Mouse (Mus musculus) cerebellum, postnatal 36 days (tissue): ENCODE results near the gene Adgrg1.

Experiments
- DNase-seq, 2 experiments: peaks; one replicate each; pipeline ENCODE4 v3.0.0; 2021 to 2022; ENCODE audit warnings: mixed read lengths in 2 of 2

Gene Adgrg1

DNA sequence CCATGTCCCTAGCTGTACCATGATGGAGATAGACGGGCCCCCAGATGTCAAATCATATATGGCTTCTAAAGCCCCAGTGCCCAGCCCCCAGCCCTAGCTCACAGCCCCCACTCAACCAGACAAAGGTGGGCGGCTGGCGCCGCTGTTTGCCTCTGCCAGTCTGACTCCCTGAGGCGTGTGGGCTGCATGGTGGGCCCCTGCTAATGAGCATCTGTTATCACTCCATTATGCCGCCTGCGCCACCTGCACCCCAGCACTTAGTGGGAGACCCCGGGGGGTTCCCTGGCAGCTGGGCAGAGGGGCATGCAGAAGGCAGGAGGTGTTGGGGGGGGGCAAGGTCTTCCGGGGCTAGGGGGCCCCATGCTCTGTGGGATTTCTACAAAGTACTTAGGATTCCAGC lies 3.6 kb downstream of the Adgrg1 start:
- no peak for DNase-seq

DNA sequence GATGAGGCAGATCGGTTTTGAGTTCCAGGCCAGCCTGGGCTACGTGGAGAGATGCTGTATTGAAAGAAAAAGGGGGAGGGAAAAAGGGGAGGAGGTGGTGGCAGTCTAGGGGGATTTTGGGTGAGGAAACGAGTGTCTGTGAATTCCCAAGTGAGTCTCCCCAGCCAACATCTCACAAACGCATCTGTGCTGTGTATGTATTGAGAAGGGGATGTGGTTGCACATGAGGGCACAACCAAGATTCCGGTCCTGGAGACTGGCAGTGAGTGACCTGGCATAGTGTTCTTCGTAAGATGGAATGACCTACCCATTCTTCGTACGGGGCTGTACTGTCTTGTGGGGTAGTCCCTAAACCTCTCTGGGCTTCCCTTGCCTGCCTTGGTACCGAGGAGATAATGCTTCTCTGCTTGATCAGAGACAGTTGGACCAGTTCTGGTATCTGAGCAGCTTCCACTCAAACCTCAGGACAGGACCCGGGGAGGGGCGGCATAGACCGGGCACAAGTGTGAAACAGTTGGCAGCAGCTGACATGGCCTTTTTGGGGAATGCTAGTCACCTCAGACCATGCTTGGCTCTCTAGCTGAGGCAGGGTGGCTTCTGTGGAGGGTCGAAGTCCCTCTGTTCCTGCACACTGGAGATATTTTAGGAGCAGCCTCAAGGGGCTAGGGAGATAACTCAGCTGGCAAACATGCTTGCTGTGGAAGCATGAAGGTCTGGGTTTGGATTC lies 4.2 kb downstream of the Adgrg1 start:
- no peak for DNase-seq

DNA sequence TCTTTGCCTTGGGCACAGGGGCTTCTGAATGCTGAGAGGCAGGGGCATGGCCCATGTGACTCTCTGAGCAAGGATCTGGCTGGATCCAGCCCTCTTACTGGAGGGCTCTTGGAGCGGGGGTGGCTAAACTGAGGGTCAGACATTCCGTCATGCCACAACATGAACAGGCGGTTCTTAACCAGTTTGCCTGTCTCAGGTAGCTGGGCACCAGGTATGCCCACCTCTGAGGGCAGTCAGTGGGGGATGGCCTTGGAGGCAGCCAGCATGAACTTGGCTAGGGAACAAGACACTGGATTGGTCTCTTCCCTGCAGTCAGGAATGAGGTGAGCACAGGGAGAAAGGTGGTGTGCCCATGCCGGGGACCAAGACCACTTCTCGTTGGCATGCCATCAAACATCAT lies 5.6 kb downstream of the Adgrg1 start:
- DNase-seq: no peak

- no peak for DNase-seq
These were observed 6.4 kb downstream of the Adgrg1 start for GRCm38 (mm10) chr8:94980976-94981375.

GRCm38 (mm10) chr8:94981848-94982247 lies 7.3 kb downstream of the Adgrg1 start:
- peak in 1 of 2 experiments; percentile 32 for DNase-seq

DNA sequence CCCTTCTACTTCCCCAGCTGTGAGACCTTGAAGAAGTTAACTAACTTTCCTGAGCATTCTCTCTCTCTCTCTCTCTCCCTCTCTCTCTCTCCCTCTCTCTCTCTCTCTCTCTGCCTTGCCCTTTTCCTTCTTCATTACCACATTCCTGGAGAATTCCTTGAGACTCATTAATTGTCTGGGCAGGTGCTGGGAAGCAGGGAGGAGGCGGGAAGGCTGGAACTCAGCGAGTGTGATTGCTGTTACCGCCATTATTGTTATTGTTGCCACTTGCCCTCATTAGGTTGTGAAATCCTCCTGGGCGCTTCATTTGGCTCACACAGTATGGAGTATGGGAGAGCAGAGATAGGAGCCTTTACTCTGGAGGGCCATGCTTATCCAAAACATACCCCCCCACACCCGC lies 8.6 kb downstream of the Adgrg1 start:
- no peak for DNase-seq

GRCm38 (mm10) chr8:94983881-94984516 lies 9.4 kb downstream of the Adgrg1 start:
- DNase-seq: peak in 1 of 2 experiments; percentile 27

DNA sequence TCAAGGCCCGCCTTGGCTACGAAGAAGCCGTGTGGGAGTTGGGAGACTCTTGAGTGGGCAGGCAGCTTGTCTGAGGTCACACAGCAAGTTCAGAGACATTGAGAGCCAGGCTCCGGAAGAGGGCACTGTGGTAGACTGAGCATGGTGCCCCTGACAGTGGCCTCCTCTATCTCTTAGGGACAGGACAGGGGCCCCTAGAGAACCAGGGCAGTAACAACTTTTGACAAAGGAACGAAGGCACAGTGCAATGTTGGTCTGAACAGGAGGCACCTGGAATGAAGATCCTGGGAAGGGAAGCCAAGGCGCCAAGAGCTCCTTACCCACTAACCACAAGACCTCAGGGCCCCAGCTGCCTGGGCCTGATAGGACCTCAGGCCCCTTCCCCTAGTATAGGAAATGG lies 10.5 kb downstream of the Adgrg1 start:
- no peak for DNase-seq

- DNase-seq: peak in 1 of 2 experiments; percentile 59
These were observed 12.1 kb downstream of the Adgrg1 start for GRCm38 (mm10) chr8:94986676-94987075.

DNA sequence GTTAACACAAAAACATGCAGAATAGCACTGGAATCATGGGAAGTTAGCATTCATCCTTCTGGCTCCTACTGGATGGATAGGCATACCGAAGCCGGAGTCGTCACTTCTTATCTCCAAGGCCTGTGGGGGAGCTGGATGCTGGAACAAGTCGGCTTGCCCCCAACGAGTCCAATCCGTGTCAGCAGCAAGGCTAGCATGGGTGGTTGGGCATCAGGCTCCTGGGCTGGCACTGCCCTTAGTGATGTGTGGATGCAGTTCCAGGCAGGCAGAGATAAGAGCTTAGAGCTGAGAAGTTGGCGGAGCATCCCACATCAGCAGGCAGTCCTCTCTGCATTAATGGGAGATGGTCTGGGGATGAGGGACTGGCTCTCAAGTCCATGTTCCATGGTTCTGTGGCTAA lies 13.0 kb downstream of the Adgrg1 start:
- no peak for DNase-seq

- DNase-seq: no peak
These were observed 14.1 kb downstream of the Adgrg1 start for GRCm38 (mm10) chr8:94988619-94989018.

DNA sequence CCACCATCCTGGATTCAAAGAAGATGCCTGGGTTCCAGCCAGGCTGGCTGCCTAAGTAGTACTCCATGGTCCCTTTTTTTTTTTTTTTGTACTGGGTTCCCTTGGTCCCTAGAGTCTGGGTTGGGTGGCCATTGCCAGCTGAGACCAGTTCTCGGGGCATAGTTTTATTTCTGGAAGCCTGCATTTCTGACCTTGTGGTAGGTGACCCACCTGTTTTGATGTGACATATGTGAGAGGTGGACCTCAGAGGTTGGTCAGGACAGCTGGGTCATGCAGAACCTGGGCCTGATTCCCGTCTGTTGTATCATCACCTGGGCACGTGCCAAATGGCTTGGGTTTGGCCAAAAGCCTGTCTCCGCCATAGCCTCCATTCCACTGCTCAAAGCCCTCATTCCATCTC lies 15.2 kb downstream of the Adgrg1 start:
- DNase-seq: peak; percentile 71 to 75

GRCm38 (mm10) chr8:94990598-94991453 lies 16.3 kb downstream of the Adgrg1 start:
- no peak for DNase-seq

GRCm38 (mm10) chr8:94991454-94991994 lies 17.0 kb downstream of the Adgrg1 start:
- no peak for DNase-seq

DNA sequence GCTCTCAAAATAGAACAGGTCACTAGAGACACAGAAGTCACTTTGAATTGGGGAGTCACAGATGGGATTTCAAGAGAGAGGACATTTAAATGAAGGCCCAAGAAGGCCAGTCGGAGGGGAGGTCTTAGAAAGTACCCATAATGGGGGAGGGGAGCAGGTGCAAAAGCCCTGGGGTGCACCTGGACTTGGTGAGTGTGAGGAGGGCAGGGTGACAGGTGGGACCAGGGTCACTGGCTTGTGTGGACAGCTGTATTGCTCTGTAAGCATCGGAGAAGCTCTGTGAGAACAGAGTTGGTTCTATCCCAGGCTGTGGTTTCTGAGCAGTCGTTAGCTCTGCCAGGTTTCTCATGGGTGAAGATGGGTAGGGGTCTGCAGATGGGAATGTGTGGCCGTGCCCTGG lies 17.5 kb downstream of the Adgrg1 start:
- no peak for DNase-seq

- peak; percentile 55 to 71 for DNase-seq
These were observed 18.0 kb downstream of the Adgrg1 start for GRCm38 (mm10) chr8:94992534-94992933.

GRCm38 (mm10) chr8:94992996-94993724 lies 18.6 kb downstream of the Adgrg1 start:
- DNase-seq: no peak

- DNase-seq: peak in 1 of 2 experiments; percentile 44
These were observed 19.5 kb downstream of the Adgrg1 start for GRCm38 (mm10) chr8:94994006-94994405.

GRCm38 (mm10) chr8:94994510-94994909 lies 20.0 kb downstream of the Adgrg1 start:
- no peak for DNase-seq

DNA sequence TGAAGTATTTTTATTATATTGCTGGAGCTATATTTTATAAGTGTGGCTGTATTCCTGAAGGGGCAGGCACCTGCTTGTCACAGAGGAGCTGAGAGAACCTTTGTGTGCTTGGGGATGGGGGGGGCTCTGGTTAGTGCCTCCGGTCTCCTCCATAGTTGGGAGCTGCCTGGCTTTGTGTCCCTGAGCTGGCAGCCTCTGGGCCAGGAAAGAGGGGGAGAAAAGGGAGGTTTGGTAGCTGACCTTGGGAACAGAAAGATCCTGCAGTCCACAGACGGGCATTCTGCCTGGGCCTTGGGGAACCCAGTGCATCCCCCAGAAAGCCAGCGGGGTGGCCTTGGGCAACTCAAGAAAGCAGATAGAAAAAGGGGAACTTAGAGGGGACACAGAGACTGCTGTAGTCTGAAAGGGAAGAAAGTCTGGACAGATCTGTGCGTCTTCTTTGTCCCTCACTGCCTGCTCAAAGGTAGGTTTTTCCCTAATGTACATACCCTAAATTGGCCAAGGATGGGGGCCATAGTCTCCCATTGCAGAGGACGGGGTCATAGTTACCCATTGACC lies 20.9 kb downstream of the Adgrg1 start:
- no peak for DNase-seq

- DNase-seq: no peak
These were observed 21.5 kb downstream of the Adgrg1 start for GRCm38 (mm10) chr8:94996037-94996436.
